Mouse (Mus musculus): Measurements from ENCODE around the gene Klrc3. TPM values are rescaled to one million over a fixed set of nuclear protein-coding genes. Genes with fewer than 3 reads are reported as not detected.
"Not testable (repeated sequence)": the region's sequence is repeated elsewhere in the genome, so short reads cannot be mapped to it uniquely, and the experiment has no call there.

Gene Klrc3
- polyA plus RNA-seq (2016; fragmentation: Nextera tagmentation; extraction: Ambion mirVana): not detected in 2 replicates

DNA sequence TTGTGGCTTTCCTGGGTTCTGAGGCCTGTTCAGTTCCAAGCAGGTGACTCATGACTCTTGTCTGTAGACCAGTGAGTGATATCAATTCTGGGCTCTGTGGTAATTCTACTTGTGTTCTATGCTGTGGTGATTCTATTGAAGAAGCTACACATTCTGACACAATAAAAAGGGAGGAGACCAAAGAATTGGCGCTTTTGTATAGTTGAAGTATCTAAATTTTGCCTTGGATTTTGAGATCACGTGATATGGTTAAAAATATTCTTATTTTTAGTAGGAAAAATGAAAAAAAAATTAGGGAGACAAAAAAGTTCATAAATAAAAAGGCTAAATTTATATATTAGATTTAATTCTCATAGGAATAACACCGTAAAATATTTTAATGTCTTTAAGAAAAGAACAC lies at the start of gene Klrc3:
Gene Klrc3 (minus strand): TSS at position 101 of the 400 bp plus-strand sequence.
- H3K4me1 ChIP-seq (replicated peaks); ATAC-seq (ENCODE audit: insufficient number of reproducible peaks, insufficient read depth, low FRiP score, low TSS enrichment, low read depth); H3K27ac ChIP-seq; H3K9ac ChIP-seq (replicated peaks); H3K27me3 ChIP-seq; H3K4me2 ChIP-seq; H3K4me3 ChIP-seq (replicated peaks); H3K9me3 ChIP-seq; H3K36me3 ChIP-seq: not testable (repeated sequence)
- 86% methylated on average over 3 of the region's 3 CpGs for WGBS

GRCm38 (mm10) chr6:129691436-129691835 lies 48.3 kb upstream of the Klrc3 start:
- H3K4me1 ChIP-seq (replicated peaks); H3K4me3 ChIP-seq (replicated peaks); ATAC-seq (ENCODE audit: insufficient number of reproducible peaks, insufficient read depth, low FRiP score, low TSS enrichment, low read depth); H3K27ac ChIP-seq; H3K9ac ChIP-seq (replicated peaks); H3K27me3 ChIP-seq; H3K4me2 ChIP-seq; H3K36me3 ChIP-seq; H3K9me3 ChIP-seq: not testable (repeated sequence)
- 66% methylated on average over 10 of the region's 10 CpGs for WGBS

- no peaks in the 10 kb centered on the region for H3K36me3 ChIP-seq
- no peak overlapping the region for H3K4me2 ChIP-seq
- no peaks in the 10 kb centered on the region for H3K9me3 ChIP-seq
- no peak overlapping the region for H3K9ac ChIP-seq (replicated peaks)
- H3K4me3 ChIP-seq (replicated peaks): no peak overlapping the region
- 73% methylated on average over 1 of the region's 1 CpGs for WGBS
- no peaks in the 10 kb centered on the region for H3K27me3 ChIP-seq
- no peaks in the 10 kb centered on the region for H3K4me1 ChIP-seq (replicated peaks)
- no peak for ATAC-seq (ENCODE audit: insufficient number of reproducible peaks, insufficient read depth, low FRiP score, low TSS enrichment, low read depth)
- H3K27ac ChIP-seq: no peak overlapping the region
Observed at GRCm38 (mm10) chr6:129680379-129680778, 37.2 kb upstream of the Klrc3 start.

DNA sequence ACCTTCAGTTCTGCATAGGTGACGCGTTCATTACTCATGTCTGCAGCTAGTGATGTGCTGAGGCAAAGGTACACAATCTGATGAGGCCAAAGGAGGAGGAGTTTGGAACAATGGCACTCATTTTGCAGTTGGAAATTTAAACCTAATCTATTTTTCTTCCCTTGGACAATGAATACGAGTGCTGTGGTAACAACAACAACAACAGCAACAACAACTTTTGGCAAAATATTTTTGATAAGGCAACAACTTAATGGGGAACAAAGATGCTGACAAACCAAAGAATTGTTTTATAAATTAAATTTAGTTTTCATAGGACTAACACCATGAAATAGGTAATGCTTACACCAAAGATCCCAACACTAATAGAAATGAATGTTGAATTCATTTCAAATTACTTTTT lies 35.7 kb upstream of the Klrc3 start, which contains the start of gene Klrc1:
Gene Klrc1 (minus strand): TSS at position 101 of the 400 bp plus-strand sequence.
- Histone ChIP-seq H3K27ac (no peak within 1 kb of the TSS), H3K27me3 (no peaks in the 10 kb centered on the region), H3K4me1 (replicated peaks) (no peaks in the 10 kb centered on the region), H3K9ac (replicated peaks) (no peak within 1 kb of the TSS), H3K4me2 (no peak within 1 kb of the TSS), H3K9me3 (no peaks in the 10 kb centered on the region), H3K36me3 (no peaks in the 10 kb centered on the region), H3K4me3 (replicated peaks) (no peak within 1 kb of the TSS)
- WGBS: 87% methylated on average over 3 of the region's 3 CpGs
- ATAC-seq (ENCODE audit: insufficient number of reproducible peaks, insufficient read depth, low FRiP score, low TSS enrichment, low read depth): no peak

- H3K27me3 ChIP-seq; H3K4me1 ChIP-seq (replicated peaks); H3K9ac ChIP-seq (replicated peaks); H3K4me2 ChIP-seq; ATAC-seq (ENCODE audit: insufficient number of reproducible peaks, insufficient read depth, low FRiP score, low TSS enrichment, low read depth); H3K9me3 ChIP-seq; H3K27ac ChIP-seq; H3K4me3 ChIP-seq (replicated peaks); H3K36me3 ChIP-seq: not testable (repeated sequence)
- no CpG with 5 or more reads among the region's 3 CpGs for WGBS
Observed at GRCm38 (mm10) chr6:129661301-129661700, 18.2 kb upstream of the Klrc3 start.

- not testable (repeated sequence) for H3K36me3 ChIP-seq; H3K27ac ChIP-seq; H3K9me3 ChIP-seq; H3K4me2 ChIP-seq; ATAC-seq (ENCODE audit: insufficient number of reproducible peaks, insufficient read depth, low FRiP score, low TSS enrichment, low read depth); H3K4me1 ChIP-seq (replicated peaks); H3K9ac ChIP-seq (replicated peaks); H3K4me3 ChIP-seq (replicated peaks); H3K27me3 ChIP-seq
- 79% methylated on average over 4 of the region's 4 CpGs for WGBS
Observed at GRCm38 (mm10) chr6:129660589-129660988, 17.5 kb upstream of the Klrc3 start, which contains the start of gene Klrc2. Gene Klrc2, minus strand, starts transcription at chr6:129660689.

DNA sequence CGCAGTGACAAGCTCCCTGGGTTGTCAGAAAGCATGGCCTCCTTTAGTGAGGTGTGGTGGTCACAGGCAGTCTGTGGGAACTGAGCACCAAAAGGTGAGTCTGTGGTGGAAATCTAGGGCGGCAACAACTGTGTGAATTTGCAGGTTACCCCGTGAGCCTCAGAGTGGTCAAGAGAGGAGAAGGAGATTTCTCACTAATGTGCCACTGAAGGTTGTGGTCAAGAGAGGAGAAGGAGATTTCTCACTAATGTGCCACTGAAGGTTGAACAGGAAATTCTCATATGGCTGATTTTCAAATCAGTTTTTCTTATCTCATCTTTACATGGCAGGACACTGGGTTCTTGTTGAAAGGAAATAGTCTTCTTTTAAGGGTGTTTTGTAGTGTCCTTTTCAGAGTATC lies 917 bp upstream of the Klrc3 start:
- H3K9ac ChIP-seq (replicated peaks); ATAC-seq (ENCODE audit: insufficient number of reproducible peaks, insufficient read depth, low FRiP score, low TSS enrichment, low read depth); H3K4me2 ChIP-seq; H3K36me3 ChIP-seq; H3K9me3 ChIP-seq; H3K4me1 ChIP-seq (replicated peaks); H3K27me3 ChIP-seq; H3K4me3 ChIP-seq (replicated peaks); H3K27ac ChIP-seq: not testable (repeated sequence)
- WGBS: 83% methylated on average over 2 of the region's 3 CpGs

- not testable (repeated sequence) for H3K27ac ChIP-seq; H3K4me1 ChIP-seq (replicated peaks); H3K4me3 ChIP-seq (replicated peaks); H3K36me3 ChIP-seq; H3K4me2 ChIP-seq; ATAC-seq (ENCODE audit: insufficient number of reproducible peaks, insufficient read depth, low FRiP score, low TSS enrichment, low read depth); H3K9ac ChIP-seq (replicated peaks); H3K27me3 ChIP-seq; H3K9me3 ChIP-seq
- 78% methylated on average over 2 of the region's 2 CpGs for WGBS
Observed at GRCm38 (mm10) chr6:129631046-129631445, 12.1 kb downstream of the Klrc3 start.

DNA sequence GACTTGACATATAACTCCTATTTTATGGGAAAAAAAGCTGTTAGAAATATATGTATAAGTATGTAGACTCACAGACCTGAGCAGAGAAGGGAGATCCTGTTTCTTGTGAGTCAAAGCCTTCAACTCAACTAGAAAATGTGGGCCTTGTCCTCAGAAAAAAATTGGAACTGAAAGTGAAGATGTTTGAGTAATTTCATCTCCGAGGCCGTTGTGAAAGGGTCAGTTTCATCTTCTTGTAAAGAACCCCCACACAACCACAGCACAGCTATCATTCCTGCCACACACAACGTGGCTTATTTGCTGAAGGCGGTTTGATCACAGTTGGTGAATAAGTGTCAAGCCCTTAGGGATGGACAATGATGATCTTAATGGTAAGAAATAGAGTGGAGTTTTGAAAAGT lies 19.4 kb downstream of the Klrc3 start, which contains the start of gene Klrk1:
Gene Klrk1 (minus strand): TSS at position 130 of the 400 bp plus-strand sequence.
- no peak within 1 kb of the TSS for H3K27ac ChIP-seq
- no peak within 1 kb of the TSS for H3K4me3 ChIP-seq (replicated peaks)
- H3K9ac ChIP-seq (replicated peaks): no peak within 1 kb of the TSS
- no peaks in the 10 kb centered on the region for H3K36me3 ChIP-seq
- no peaks in the 10 kb centered on the region for H3K27me3 ChIP-seq
- 84% methylated on average over 4 of the region's 4 CpGs for WGBS
- H3K4me2 ChIP-seq: no peak within 1 kb of the TSS
- H3K9me3 ChIP-seq: no peaks in the 10 kb centered on the region
- no peak for ATAC-seq (ENCODE audit: insufficient number of reproducible peaks, insufficient read depth, low FRiP score, low TSS enrichment, low read depth)
- no peaks in the 10 kb centered on the region for H3K4me1 ChIP-seq (replicated peaks)

- H3K36me3 ChIP-seq: no peaks in the 10 kb centered on the region
- ATAC-seq (ENCODE audit: insufficient number of reproducible peaks, insufficient read depth, low FRiP score, low TSS enrichment, low read depth): no peak
- H3K4me2 ChIP-seq: no peak overlapping the region
- H3K4me3 ChIP-seq (replicated peaks): no peak overlapping the region
- H3K27me3 ChIP-seq: no peaks in the 10 kb centered on the region
- no peak overlapping the region for H3K9ac ChIP-seq (replicated peaks)
- no peak overlapping the region for H3K27ac ChIP-seq
- no peaks in the 10 kb centered on the region for H3K9me3 ChIP-seq
- H3K4me1 ChIP-seq (replicated peaks): no peaks in the 10 kb centered on the region
Observed at GRCm38 (mm10) chr6:129608372-129608771, 34.8 kb downstream of the Klrc3 start.

- Histone ChIP-seq H3K4me1 (replicated peaks) (no peaks in the 10 kb centered on the region), H3K9me3 (no peaks in the 10 kb centered on the region), H3K4me3 (replicated peaks) (no peak within 1 kb of the TSS), H3K27me3 (no peaks in the 10 kb centered on the region), H3K27ac (no peak within 1 kb of the TSS), H3K9ac (replicated peaks) (no peak within 1 kb of the TSS), H3K36me3 (no peaks in the 10 kb centered on the region), H3K4me2 (no peak within 1 kb of the TSS)
- 83% methylated on average over 3 of the region's 3 CpGs for WGBS
- no peak for ATAC-seq (ENCODE audit: insufficient number of reproducible peaks, insufficient read depth, low FRiP score, low TSS enrichment, low read depth)
Observed at GRCm38 (mm10) chr6:129591508-129591907, 51.6 kb downstream of the Klrc3 start, which contains the start of gene Klrd1. Gene Klrd1, plus strand, starts transcription at chr6:129591782.

All from limb, embryonic 12.5 days (tissue).